Mouse (Mus musculus): ENCODE measurements around the gene Gucd1. TPM values are rescaled to one million over a fixed set of nuclear protein-coding genes. Genes with fewer than 3 reads are reported as not detected.
A peak's percentile ranks its signal among the peaks of the same experiment; 100 is the strongest.

Gucd1 gene
- total and polyA plus RNA-seq, 2 experiments from 2014 or later: 12.6 to 41.2 TPM

DNA sequence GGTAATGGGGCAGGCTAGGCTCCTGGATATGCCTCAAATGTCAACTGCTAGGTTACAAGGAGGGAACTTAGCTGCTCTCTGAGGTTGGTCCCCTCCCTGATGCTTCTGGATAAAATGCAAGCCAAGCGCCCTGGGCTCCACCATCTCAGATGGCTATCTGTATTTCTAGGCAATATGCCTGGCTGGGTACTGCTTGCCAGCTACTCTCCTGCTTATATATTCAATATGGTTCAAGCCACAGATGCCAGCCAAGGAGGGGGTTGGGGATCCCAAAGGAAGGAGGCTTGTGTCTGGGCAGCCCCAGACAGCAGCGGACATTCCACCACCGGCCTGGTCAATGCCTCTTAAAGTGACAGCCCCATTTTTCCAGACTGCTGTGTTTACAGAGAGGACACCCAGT lies 40.7 kb upstream of the Gucd1 start:
- H3K9me3 ChIP-seq (ENCODE audit: low read length): no peaks in the 10 kb centered on the region
- 17% methylated on average over 3 of the region's 3 CpGs for WGBS
- ATAC-seq (ENCODE audit: low FRiP score): peak; percentile 12; the same call in 1 of the 2 replicates

DNA sequence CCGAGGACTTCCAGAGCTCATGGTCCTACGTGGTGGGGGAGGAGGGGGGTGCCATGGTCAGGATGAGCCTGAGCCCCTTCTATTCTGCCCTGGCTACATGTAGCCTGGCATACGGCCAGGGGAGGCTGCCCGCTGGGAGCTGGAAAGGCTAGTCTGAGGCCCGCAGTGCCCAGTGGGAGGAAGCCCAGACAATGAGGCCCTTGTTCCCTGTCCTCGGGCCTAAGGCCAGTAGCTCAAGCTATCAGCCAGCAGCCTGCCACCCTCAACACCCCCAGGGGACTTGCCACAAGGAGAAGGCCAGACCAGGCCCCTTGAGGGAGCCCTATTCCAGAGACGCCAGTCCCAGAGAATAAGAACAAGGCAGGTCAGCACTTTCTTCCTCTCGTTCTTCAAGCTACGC lies 38.3 kb upstream of the Gucd1 start:
- Histone ChIP-seq H3K4me2 (ENCODE audit: low read depth, low read length, poor library complexity, severe bottlenecking) (no peak overlapping the region), H3K27me3 (ENCODE audit: insufficient read depth, low read length) (no peaks in the 10 kb centered on the region), H3K4me3 (ENCODE audit: low read depth, low read length) (no peak overlapping the region), H3K9ac (replicated peaks; ENCODE audit: low read length, poor library complexity, severe bottlenecking) (no peak overlapping the region; the same call in 1 of the 2 replicates), H3K9me3 (ENCODE audit: low read length) (no peaks in the 10 kb centered on the region), H3K4me1 (ENCODE audit: insufficient read depth, low read length) (peaks cover 22% of the 10 kb centered on the region), H3K27ac (ENCODE audit: low read depth, low read length) (peak overlapping the region; percentile 27; the same call in 1 of the 2 replicates), H3K36me3 (ENCODE audit: insufficient read depth, low read length) (peaks cover 37% of the 10 kb centered on the region)
- whole genome bisulfite sequencing: 23% methylated on average over 9 of the region's 9 CpGs
- TF ChIP-seq CTCF (IDR thresholded peaks at IDR 0.05): peak; percentile 16; the same call in 1 of the 2 replicates
- ATAC-seq (ENCODE audit: low FRiP score) (peak; percentile 53), DNase-seq (ENCODE audit: low spot score) (peak; percentile 92)

More for the DNA sequence above, 40.7 kb upstream of the Gucd1 start:
- Histone ChIP-seq H3K27me3 (ENCODE audit: insufficient read depth, low read length) (no peaks in the 10 kb centered on the region), H3K36me3 (ENCODE audit: insufficient read depth, low read length) (peaks cover 27% of the 10 kb centered on the region), H3K4me2 (ENCODE audit: low read depth, low read length, poor library complexity, severe bottlenecking) (peak overlapping the region; percentile 83), H3K4me3 (ENCODE audit: low read depth, low read length) (peak overlapping the region; percentile 69), H3K4me1 (ENCODE audit: insufficient read depth, low read length) (peaks cover 27% of the 10 kb centered on the region), H3K9ac (replicated peaks; ENCODE audit: low read length, poor library complexity, severe bottlenecking) (peak overlapping the region; percentile 97), H3K27ac (ENCODE audit: low read depth, low read length) (peak overlapping the region; percentile 99)
- TF ChIP-seq CTCF (IDR thresholded peaks at IDR 0.05): no peak
- peak; percentile 92 for DNase-seq (ENCODE audit: low spot score)

DNA sequence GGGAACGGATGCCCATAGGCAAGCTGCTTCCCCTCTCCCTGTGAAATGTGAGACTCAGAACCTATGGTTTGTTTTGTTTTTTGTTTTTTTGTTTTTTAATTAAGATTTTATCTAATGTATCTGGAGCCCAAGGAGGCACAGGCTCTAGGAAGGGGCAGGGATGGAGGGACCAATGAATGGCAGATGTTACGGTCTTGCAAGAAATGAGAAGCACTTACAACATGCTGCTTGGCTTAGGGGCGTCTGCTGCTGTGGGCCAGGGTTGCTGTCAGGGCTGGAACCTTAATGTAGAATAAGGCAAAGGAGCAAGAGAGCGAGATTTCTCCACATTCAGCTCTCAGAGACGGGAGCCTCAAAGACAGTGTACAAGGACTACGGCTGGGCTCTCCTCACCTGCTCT lies 37.8 kb upstream of the Gucd1 start:
- Histone ChIP-seq H3K36me3 (ENCODE audit: insufficient read depth, low read length) (peaks cover 37% of the 10 kb centered on the region), H3K9me3 (ENCODE audit: low read length) (no peaks in the 10 kb centered on the region), H3K4me3 (ENCODE audit: low read depth, low read length) (no peak overlapping the region), H3K4me1 (ENCODE audit: insufficient read depth, low read length) (peaks cover 18% of the 10 kb centered on the region), H3K4me2 (ENCODE audit: low read depth, low read length, poor library complexity, severe bottlenecking) (no peak overlapping the region), H3K9ac (replicated peaks; ENCODE audit: low read length, poor library complexity, severe bottlenecking) (no peak overlapping the region; the same call in 1 of the 2 replicates), H3K27me3 (ENCODE audit: insufficient read depth, low read length) (no peaks in the 10 kb centered on the region), H3K27ac (ENCODE audit: low read depth, low read length) (no peak overlapping the region)
- WGBS: 62% methylated on average over 6 of the region's 6 CpGs
- no peak for DNase-seq (ENCODE audit: low spot score)
- no peak for TF ChIP-seq CTCF (IDR thresholded peaks at IDR 0.05)
- ATAC-seq (ENCODE audit: low FRiP score): no peak

DNA sequence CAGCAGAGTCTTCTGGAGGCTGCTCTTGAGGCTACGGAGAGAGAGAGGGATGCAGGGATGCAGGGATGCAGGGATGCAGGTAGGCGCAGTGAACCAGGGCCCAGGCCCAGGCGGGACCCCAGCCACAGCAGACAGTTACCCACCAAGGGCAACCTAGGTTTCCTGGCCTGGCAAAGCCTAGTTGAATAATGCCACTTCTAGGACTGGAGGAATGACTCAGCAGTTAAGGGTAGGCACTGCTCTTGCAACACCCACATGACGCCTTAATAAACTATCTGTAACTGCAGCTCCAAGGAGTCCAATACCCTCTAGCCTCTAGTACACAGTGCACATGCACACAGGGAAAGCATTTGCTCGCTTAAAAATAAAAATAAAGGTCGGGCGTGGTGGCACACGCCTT lies 36.3 kb upstream of the Gucd1 start:
- H3K9me3 ChIP-seq (ENCODE audit: low read length): no peaks in the 10 kb centered on the region
- no peak overlapping the region for H3K9ac ChIP-seq (replicated peaks; ENCODE audit: low read length, poor library complexity, severe bottlenecking)
- DNase-seq (ENCODE audit: low spot score) (no peak), ATAC-seq (ENCODE audit: low FRiP score) (no peak)
- no peak overlapping the region for H3K27ac ChIP-seq (ENCODE audit: low read depth, low read length)
- H3K4me3 ChIP-seq (ENCODE audit: low read depth, low read length): no peak overlapping the region
- H3K36me3 ChIP-seq (ENCODE audit: insufficient read depth, low read length): peaks cover 37% of the 10 kb centered on the region
- TF ChIP-seq CTCF (IDR thresholded peaks at IDR 0.05): no peak
- 95% methylated on average over 8 of the region's 8 CpGs for WGBS
- H3K27me3 ChIP-seq (ENCODE audit: insufficient read depth, low read length): no peaks in the 10 kb centered on the region
- H3K4me1 ChIP-seq (ENCODE audit: insufficient read depth, low read length): peaks cover 15% of the 10 kb centered on the region
- H3K4me2 ChIP-seq (ENCODE audit: low read depth, low read length, poor library complexity, severe bottlenecking): no peak overlapping the region

DNA sequence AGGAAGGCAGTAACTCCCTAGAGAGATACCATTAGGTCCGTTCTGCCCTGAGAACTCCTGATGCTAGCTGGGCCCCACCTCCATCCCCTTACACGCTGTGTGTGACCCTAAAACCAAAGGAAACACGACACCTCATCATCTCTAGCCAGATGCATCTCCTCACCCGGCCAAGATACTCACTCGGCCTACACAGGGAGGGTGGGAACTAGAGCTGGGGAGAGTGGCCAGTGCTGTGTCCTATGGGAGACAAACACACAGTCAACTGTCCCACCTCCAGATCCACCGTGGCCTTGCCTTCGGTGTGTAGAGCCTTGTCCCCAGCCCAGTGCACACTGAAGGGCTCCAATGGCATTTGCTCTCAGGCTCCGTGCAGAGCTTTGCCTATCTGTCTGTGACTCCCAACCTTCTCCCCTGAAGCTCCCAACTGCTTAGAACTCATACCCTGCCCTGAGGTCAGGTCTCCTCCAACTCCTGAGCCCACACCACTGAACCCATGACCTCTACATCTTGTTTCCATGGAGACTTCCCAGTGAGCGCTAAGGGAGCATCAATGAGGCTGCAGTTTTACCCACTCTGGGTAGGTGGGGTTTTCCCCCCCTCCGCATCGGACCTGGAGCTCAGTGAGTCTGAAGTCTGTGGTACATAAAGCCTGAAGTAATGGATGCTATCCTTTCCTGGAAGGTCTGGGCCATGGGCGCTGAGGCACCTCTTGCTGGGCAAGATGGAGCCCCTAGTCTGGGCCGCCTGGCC lies 35.1 kb upstream of the Gucd1 start:
- no peak overlapping the region for H3K4me3 ChIP-seq (ENCODE audit: low read depth, low read length)
- 71% methylated on average over 13 of the region's 13 CpGs for WGBS
- no peaks in the 10 kb centered on the region for H3K9me3 ChIP-seq (ENCODE audit: low read length)
- TF ChIP-seq CTCF (IDR thresholded peaks at IDR 0.05): no peak
- H3K4me2 ChIP-seq (ENCODE audit: low read depth, low read length, poor library complexity, severe bottlenecking): no peak overlapping the region
- H3K9ac ChIP-seq (replicated peaks; ENCODE audit: low read length, poor library complexity, severe bottlenecking): no peak overlapping the region
- ATAC-seq (ENCODE audit: low FRiP score): no peak
- no peak overlapping the region for H3K27ac ChIP-seq (ENCODE audit: low read depth, low read length)
- H3K27me3 ChIP-seq (ENCODE audit: insufficient read depth, low read length): no peaks in the 10 kb centered on the region
- H3K36me3 ChIP-seq (ENCODE audit: insufficient read depth, low read length): peaks cover 37% of the 10 kb centered on the region
- H3K4me1 ChIP-seq (ENCODE audit: insufficient read depth, low read length): peaks cover 11% of the 10 kb centered on the region
- no peak for DNase-seq (ENCODE audit: low spot score)

DNA sequence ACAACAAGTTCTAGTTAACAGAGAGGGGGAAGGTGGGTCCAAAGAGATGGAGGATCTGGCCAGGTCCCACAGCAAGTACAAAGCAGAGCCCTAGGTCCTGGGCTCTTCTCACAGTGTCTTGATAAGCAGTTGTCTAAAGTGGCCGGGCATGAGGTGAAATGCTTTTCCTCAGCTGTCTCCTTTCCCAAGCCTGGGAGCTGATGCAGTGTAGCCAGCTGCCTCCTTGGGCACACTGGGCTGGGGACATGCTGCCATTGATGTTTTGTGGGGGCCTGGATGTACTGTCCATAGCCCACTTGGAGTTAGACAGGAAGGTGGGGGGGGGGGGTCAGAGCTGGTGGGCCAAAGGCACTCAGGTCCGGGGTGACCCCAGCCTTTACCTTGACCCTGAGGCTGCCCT lies 34.3 kb upstream of the Gucd1 start:
- no peak for TF ChIP-seq CTCF (IDR thresholded peaks at IDR 0.05)
- no peaks in the 10 kb centered on the region for H3K27me3 ChIP-seq (ENCODE audit: insufficient read depth, low read length)
- WGBS: 83% methylated on average over 2 of the region's 2 CpGs
- H3K9me3 ChIP-seq (ENCODE audit: low read length): no peaks in the 10 kb centered on the region
- ATAC-seq (ENCODE audit: low FRiP score): no peak
- no peak overlapping the region for H3K4me3 ChIP-seq (ENCODE audit: low read depth, low read length)
- 0 out of 2 replicates have a peak, but pooled peaks cover 4% of the 10 kb centered on the region for H3K4me1 ChIP-seq (ENCODE audit: insufficient read depth, low read length)
- no peak overlapping the region for H3K4me2 ChIP-seq (ENCODE audit: low read depth, low read length, poor library complexity, severe bottlenecking)
- no peak overlapping the region for H3K27ac ChIP-seq (ENCODE audit: low read depth, low read length)
- H3K36me3 ChIP-seq (ENCODE audit: insufficient read depth, low read length): peaks cover 37% of the 10 kb centered on the region
- H3K9ac ChIP-seq (replicated peaks; ENCODE audit: low read length, poor library complexity, severe bottlenecking): no peak overlapping the region
- DNase-seq (ENCODE audit: low spot score): no peak
